Mouse (Mus musculus) stomach, postnatal 0 days (tissue): ENCODE measurements around the gene Plekha6. TPM values are rescaled to one million over a fixed set of nuclear protein-coding genes. Genes with fewer than 3 reads are reported as not detected.

Experiments
- ATAC-seq: fragments of 200-750 bp; cut with Nextera tagmentation; 2 replicates; pipeline ENCODE4 v1.8.0; 2017; ENCODE audit not compliant: low FRiP score, low TSS enrichment
- DNase-seq: peaks from one replicate; pipeline ENCODE4 v3.0.0-alpha.2; 2016; ENCODE audit warnings: low spot score
- H3K27ac ChIP-seq: fragments of 300-500 bp; sonication (generic); replicated peaks from 2 replicates; pipeline ENCODE4 v1.5.1; 2014; ENCODE audit warnings: mild to moderate bottlenecking, control low read depth
- H3K27me3 ChIP-seq: fragments of 300-500 bp; sonication (generic); 2 replicates; pipeline ENCODE4 v1.6.1; 2014; ENCODE audit warnings: low read length; ENCODE audit not compliant: control insufficient read depth, insufficient read depth
- H3K36me3 ChIP-seq: fragments of 300-500 bp; sonication (generic); 2 replicates; pipeline ENCODE4 v1.6.1; 2014; ENCODE audit warnings: low read length, mixed read lengths; ENCODE audit not compliant: control insufficient read depth, insufficient read depth
- H3K4me1 ChIP-seq: fragments of 300-500 bp; sonication (generic); replicated peaks from 2 replicates; pipeline ENCODE4 v1.6.1; 2014; ENCODE audit warnings: antibody characterized with exemption; ENCODE audit not compliant: control insufficient read depth, insufficient read depth
- H3K4me2 ChIP-seq: fragments of 300-500 bp; sonication (generic); replicated peaks from 2 replicates; pipeline ENCODE4 v1.6.1; 2014; ENCODE audit warnings: low read depth, mild to moderate bottlenecking, control low read depth, moderate library complexity
- H3K4me3 ChIP-seq: fragments of 300-500 bp; sonication (generic); 2 replicates; pipeline ENCODE4 v1.5.1; 2014; ENCODE audit warnings: low read depth, low read length, control low read depth
- H3K9ac ChIP-seq: fragments of 300-500 bp; sonication (generic); 2 replicates; pipeline ENCODE4 v1.6.1; 2014; ENCODE audit warnings: mild to moderate bottlenecking, low read length, control low read depth, mixed read lengths
- H3K9me3 ChIP-seq: fragments of 300-500 bp; sonication (generic); 2 replicates; pipeline ENCODE4 v1.6.1; 2016; ENCODE audit warnings: low read length; ENCODE audit not compliant: control insufficient read depth
- CTCF ChIP-seq: IDR thresholded peaks from 2 replicates; pipeline ENCODE4 v1.5.1; 2016; ENCODE audit warnings: antibody characterized with exemption, low read depth, mild to moderate bottlenecking, moderate library complexity
- EP300 ChIP-seq: optimal IDR thresholded peaks from 2 replicates; pipeline ENCODE3; 2016; ENCODE audit warnings: antibody characterized with exemption
- WGBS: fragments of 180-500 bp; shearing (Covaris S2); extraction: QIAGEN DNeasy Blood & Tissue Kit; methylation state at CpG from one replicate; pipeline ENCODE4 v1.1.7; 2014; 5-methylcytosine and 5-hydroxymethylcytosine counted together
- polyA plus RNA-seq: library from polyadenylated mRNA; unstranded; fragments of >200 nt; fragmentation: Nextera tagmentation; extraction: Ambion mirVana; gene quantifications from 2 replicates; pipeline ENCODE4 v1.2.1, GENCODE M21; 2015

The Plekha6 gene
- polyA plus RNA-seq, 1 experiment from 2014 or later = 11.1 TPM

GRCm38 (mm10) chr1:133316577-133316976 is 152.6 kb downstream of the Plekha6 start:
- 82% methylated on average over 4 of the region's 4 CpGs for WGBS
- no peak overlapping the region for H3K27ac ChIP-seq
- ATAC-seq = no peak
- H3K9me3 ChIP-seq = no peaks in the 10 kb centered on the region
- H3K4me1 ChIP-seq = no peaks in the 10 kb centered on the region
- TF ChIP-seq CTCF (peak; percentile 26; the same call in 1 of the 2 replicates), EP300 (no peak)
- H3K27me3 ChIP-seq = no peaks in the 10 kb centered on the region
- DNase-seq = no peak
- H3K4me3 ChIP-seq = no peak overlapping the region
- H3K9ac ChIP-seq = no peak overlapping the region
- H3K4me2 ChIP-seq = no peak overlapping the region
- H3K36me3 ChIP-seq = no peaks in the 10 kb centered on the region

GRCm38 (mm10) chr1:133317149-133317548 is 153.1 kb downstream of the Plekha6 start:
- Histone ChIP-seq H3K27me3 (no peaks in the 10 kb centered on the region), H3K4me2 (no peak overlapping the region), H3K9me3 (no peaks in the 10 kb centered on the region), H3K36me3 (no peaks in the 10 kb centered on the region), H3K4me3 (no peak overlapping the region), H3K9ac (no peak overlapping the region), H3K27ac (no peak overlapping the region), H3K4me1 (no peaks in the 10 kb centered on the region)
- DNase-seq = no peak
- WGBS = 82% methylated on average over 1 of the region's 1 CpGs
- ATAC-seq = no peak
- TF ChIP-seq EP300 (no peak), CTCF (peak; percentile 65)

- WGBS = 69% methylated on average over 13 of the region's 13 CpGs
- no peak for TF ChIP-seq CTCF
- no peak for TF ChIP-seq EP300
- H3K4me1 ChIP-seq = no peaks in the 10 kb centered on the region
- no peaks in the 10 kb centered on the region for H3K9me3 ChIP-seq
- no peaks in the 10 kb centered on the region for H3K36me3 ChIP-seq
- H3K4me2 ChIP-seq = no peak within 1 kb of the TSS
- ATAC-seq = peak; percentile 31; the same call in 1 of the 2 replicates
- no peaks in the 10 kb centered on the region for H3K27me3 ChIP-seq
- no peak within 1 kb of the TSS for H3K9ac ChIP-seq
- no peak within 1 kb of the TSS for H3K4me3 ChIP-seq
- no peak for DNase-seq
- no peak within 1 kb of the TSS for H3K27ac ChIP-seq
Observed at GRCm38 (mm10) chr1:133321267-133321925, 157.4 kb downstream of the Plekha6 start, which contains the start of gene Kiss1. Gene Kiss1, plus strand, starts transcription at chr1:133321875.

GRCm38 (mm10) chr1:133323333-133323732 is 159.3 kb downstream of the Plekha6 start:
- WGBS = 32% methylated on average over 5 of the region's 5 CpGs
- ATAC-seq = no peak

GRCm38 (mm10) chr1:133325951-133326350 is 161.9 kb downstream of the Plekha6 start:
- Histone ChIP-seq H3K9me3 (no peaks in the 10 kb centered on the region), H3K4me3 (no peak overlapping the region), H3K27me3 (peaks cover 3% of the 10 kb centered on the region; the same call in 1 of the 2 replicates), H3K27ac (no peak overlapping the region), H3K36me3 (no peaks in the 10 kb centered on the region), H3K4me2 (no peak overlapping the region), H3K9ac (no peak overlapping the region), H3K4me1 (no peaks in the 10 kb centered on the region)
- 85% methylated on average over 8 of the region's 8 CpGs for WGBS
- TF ChIP-seq EP300 (no peak), CTCF (no peak)
- no peak for DNase-seq
- ATAC-seq = no peak

More at GRCm38 (mm10) chr1:133323333-133323732, 159.3 kb downstream of the Plekha6 start:
- H3K4me2 ChIP-seq = no peak overlapping the region
- no peak for DNase-seq
- no peaks in the 10 kb centered on the region for H3K36me3 ChIP-seq
- H3K9ac ChIP-seq = no peak overlapping the region
- no peaks in the 10 kb centered on the region for H3K4me1 ChIP-seq
- H3K9me3 ChIP-seq = no peaks in the 10 kb centered on the region
- no peak overlapping the region for H3K27ac ChIP-seq
- TF ChIP-seq CTCF = no peak
- no peaks in the 10 kb centered on the region for H3K27me3 ChIP-seq
- H3K4me3 ChIP-seq = no peak overlapping the region

GRCm38 (mm10) chr1:133327094-133327493 is 163.1 kb downstream of the Plekha6 start:
- Histone ChIP-seq H3K9ac (no peak overlapping the region), H3K9me3 (no peaks in the 10 kb centered on the region), H3K4me1 (no peaks in the 10 kb centered on the region), H3K36me3 (no peaks in the 10 kb centered on the region), H3K27me3 (peaks cover 3% of the 10 kb centered on the region; the same call in 1 of the 2 replicates), H3K27ac (no peak overlapping the region), H3K4me3 (no peak overlapping the region), H3K4me2 (no peak overlapping the region)
- TF ChIP-seq EP300 (no peak), CTCF (peak; percentile 39)
- no peak for ATAC-seq
- DNase-seq = no peak
- 67% methylated on average over 5 of the region's 5 CpGs for WGBS
